Mouse (Mus musculus) ES-Bruce4 (cell line): ENCODE data around the gene Ush2a. TPM values are rescaled to one million over a fixed set of nuclear protein-coding genes. Genes with fewer than 3 reads are reported as not detected.

Source experiments
- H3K27ac ChIP-seq: 2 replicates; pipeline ENCODE4 v1.5.1; 2012; ENCODE audit warnings: low read length, inconsistent platforms; ENCODE audit not compliant: insufficient read depth
- H3K27me3 ChIP-seq: 2 replicates; pipeline ENCODE4 v1.6.1; 2012; ENCODE audit warnings: mild to moderate bottlenecking, low read length, inconsistent platforms; ENCODE audit not compliant: control insufficient read depth, poor library complexity, insufficient read depth, severe bottlenecking
- H3K36me3 ChIP-seq: 2 replicates; pipeline ENCODE4 v1.6.1; 2012; ENCODE audit warnings: inconsistent platforms, mild to moderate bottlenecking, low read length, moderate library complexity; ENCODE audit not compliant: control insufficient read depth, poor library complexity, insufficient read depth, severe bottlenecking
- H3K4me1 ChIP-seq: one replicate; pipeline ENCODE4 v1.8.1; 2011; ENCODE audit warnings: low read length; ENCODE audit not compliant: control insufficient read depth, insufficient read depth
- H3K4me3 ChIP-seq: 2 replicates; pipeline ENCODE4 v1.5.1; 2011; ENCODE audit warnings: low read depth, mild to moderate bottlenecking, low read length
- H3K9ac ChIP-seq: 2 replicates; pipeline ENCODE4 v1.6.1; 2012; ENCODE audit warnings: low read depth, mild to moderate bottlenecking, inconsistent platforms; ENCODE audit not compliant: poor library complexity, severe bottlenecking
- H3K9me3 ChIP-seq: replicated peaks from 2 replicates; pipeline ENCODE4 v1.6.1; 2012; ENCODE audit warnings: mild to moderate bottlenecking, low read length, inconsistent platforms; ENCODE audit not compliant: control insufficient read depth, poor library complexity, insufficient read depth, severe bottlenecking
- CTCF ChIP-seq: IDR thresholded peaks from one replicate; pipeline ENCODE4 v1.8.1; 2011; ENCODE audit warnings: low read depth, low read length
- EP300 ChIP-seq: IDR thresholded peaks from 2 replicates; pipeline ENCODE4 v1.6.1; 2011; ENCODE audit warnings: low read depth, low read length; ENCODE audit not compliant: insufficient read depth
- POLR2A ChIP-seq: IDR thresholded peaks from one replicate; pipeline ENCODE4 v1.8.1; 2011; ENCODE audit warnings: low read length; ENCODE audit not compliant: insufficient read depth
- polyA plus RNA-seq: library from polyadenylated mRNA; stranded (reverse); fragments of >200 nt; gene quantifications from 2 replicates; pipeline ENCODE4 v1.2.4, GENCODE M21; 2011; ENCODE audit warnings: low read depth; ENCODE audit not compliant: missing spikeins, insufficient read depth, insufficient read length

Ush2a gene
- polyA plus RNA-seq, 1 experiment: not detected

DNA sequence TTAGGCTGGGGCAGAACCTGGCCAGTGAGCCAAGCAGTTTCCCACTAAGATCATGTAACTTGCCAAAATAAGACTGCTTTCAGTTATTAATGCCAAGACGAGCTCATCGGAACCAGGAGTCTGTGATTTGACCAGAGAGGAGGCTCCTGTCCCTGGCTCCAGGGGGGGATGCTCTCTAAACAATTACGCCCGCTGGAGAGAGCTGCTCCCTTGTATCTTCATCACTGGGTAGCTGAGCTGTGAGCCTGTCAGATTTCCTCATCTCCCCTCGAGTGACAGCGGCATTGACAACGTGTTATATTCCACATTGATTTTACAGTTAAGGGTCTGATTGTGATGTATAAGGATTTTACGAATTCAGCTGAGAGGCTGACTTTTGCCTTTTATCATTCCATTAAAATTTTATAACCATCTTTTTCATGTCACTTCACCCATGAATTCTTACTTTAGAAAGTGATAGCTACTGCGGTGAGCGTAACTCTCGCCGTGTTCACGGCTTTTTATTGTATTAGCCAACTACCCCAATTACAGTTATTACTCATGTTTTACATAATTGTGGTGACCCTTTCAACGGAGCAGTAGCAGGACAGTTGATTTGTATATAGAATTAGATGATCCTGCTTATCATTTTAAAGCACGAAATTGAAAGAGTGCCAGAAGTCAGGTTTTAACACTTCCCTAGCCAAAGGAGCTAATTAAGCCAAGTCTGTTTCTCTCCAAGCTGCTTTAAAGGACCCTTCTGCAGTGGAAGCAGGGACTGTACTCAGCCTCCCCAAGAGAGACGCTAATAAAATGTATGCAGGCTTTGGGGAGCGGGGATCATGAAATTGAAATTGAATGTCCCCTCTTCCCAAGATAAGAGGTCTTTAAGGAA, 463.5 kb downstream of the Ush2a start:
- no peaks in the 10 kb centered on the region for H3K4me1 ChIP-seq
- H3K4me3 ChIP-seq: no peak overlapping the region
- no peak for TF ChIP-seq POLR2A
- TF ChIP-seq CTCF: no peak
- no peak for TF ChIP-seq EP300
- H3K9me3 ChIP-seq: no peaks in the 10 kb centered on the region
- H3K36me3 ChIP-seq: no peaks in the 10 kb centered on the region
- H3K27me3 ChIP-seq: no peaks in the 10 kb centered on the region
- no peak overlapping the region for H3K27ac ChIP-seq
- H3K9ac ChIP-seq: no peak overlapping the region

DNA sequence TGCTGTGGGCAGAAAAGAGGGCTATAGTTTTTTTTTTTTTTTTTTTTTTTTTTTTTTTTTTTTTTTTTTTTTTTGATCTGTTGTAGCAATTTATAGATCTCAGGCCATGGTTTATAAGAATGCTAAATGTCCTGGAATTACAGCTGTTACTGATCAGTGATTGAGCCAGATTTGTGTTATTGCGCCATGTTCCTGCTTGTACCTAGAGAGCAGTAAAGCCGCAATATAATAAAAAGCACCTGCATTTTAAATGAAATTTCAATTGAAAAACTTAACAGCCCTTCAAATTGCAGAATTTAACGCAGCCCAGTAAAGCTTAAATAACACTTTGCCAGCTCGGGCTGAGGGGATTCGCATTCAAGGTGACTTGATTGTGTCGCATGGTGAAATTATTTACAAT, 465.1 kb downstream of the Ush2a start:
- Histone ChIP-seq H3K9me3 (no peaks in the 10 kb centered on the region), H3K36me3 (no peaks in the 10 kb centered on the region), H3K4me3 (no peak overlapping the region), H3K4me1 (no peaks in the 10 kb centered on the region), H3K9ac (no peak overlapping the region), H3K27me3 (no peaks in the 10 kb centered on the region), H3K27ac (no peak overlapping the region)
- TF ChIP-seq POLR2A (no peak), EP300 (no peak), CTCF (no peak)

DNA sequence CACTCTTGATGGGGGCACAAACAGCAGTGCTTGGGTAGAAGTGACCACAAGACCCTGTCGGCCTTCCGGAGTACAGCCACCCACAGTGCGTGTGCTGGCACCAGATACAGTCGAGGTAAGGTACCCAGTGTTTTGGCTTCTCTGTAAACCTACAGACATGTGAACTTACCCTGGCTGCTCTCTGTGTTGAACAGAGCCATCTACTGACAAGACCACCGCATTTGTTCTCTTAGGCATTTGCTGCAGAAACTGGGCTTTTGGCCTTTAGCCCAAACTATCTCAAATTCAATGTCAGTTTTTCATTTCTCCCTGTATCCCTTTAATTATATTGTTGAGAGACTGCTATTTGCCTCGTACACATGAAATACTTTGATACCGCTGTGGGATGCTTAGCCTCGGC, 466.8 kb downstream of the Ush2a start:
- Histone ChIP-seq H3K36me3 (no peaks in the 10 kb centered on the region), H3K27me3 (no peaks in the 10 kb centered on the region), H3K27ac (no peak overlapping the region), H3K4me1 (no peaks in the 10 kb centered on the region), H3K4me3 (no peak overlapping the region), H3K9ac (no peak overlapping the region), H3K9me3 (no peaks in the 10 kb centered on the region)
- TF ChIP-seq EP300 (no peak), POLR2A (no peak), CTCF (no peak)

DNA sequence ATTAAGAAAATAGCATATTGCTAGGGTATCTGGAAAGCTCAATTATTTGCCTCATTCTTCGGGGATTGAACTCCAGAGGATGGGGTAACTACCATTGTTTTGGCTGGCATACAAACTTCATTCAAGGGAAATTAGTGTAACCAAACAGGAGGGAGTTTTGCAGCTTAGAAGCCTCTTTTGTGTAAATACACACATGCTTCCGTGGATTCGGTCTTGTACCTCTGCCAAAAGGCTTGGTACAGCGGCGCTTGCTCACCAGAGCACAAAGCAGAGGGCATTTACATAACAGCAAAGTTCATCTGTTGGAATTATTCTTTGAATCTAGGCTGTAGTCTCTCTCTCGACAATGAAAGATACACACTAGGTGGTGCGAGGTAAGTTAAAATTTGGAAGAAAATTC, 467.4 kb downstream of the Ush2a start:
- no peak overlapping the region for H3K4me3 ChIP-seq
- no peak overlapping the region for H3K27ac ChIP-seq
- H3K27me3 ChIP-seq: no peaks in the 10 kb centered on the region
- H3K9ac ChIP-seq: no peak overlapping the region
- no peak for TF ChIP-seq CTCF
- TF ChIP-seq POLR2A: no peak
- TF ChIP-seq EP300: no peak
- no peaks in the 10 kb centered on the region for H3K36me3 ChIP-seq
- no peaks in the 10 kb centered on the region for H3K9me3 ChIP-seq
- H3K4me1 ChIP-seq: no peaks in the 10 kb centered on the region

DNA sequence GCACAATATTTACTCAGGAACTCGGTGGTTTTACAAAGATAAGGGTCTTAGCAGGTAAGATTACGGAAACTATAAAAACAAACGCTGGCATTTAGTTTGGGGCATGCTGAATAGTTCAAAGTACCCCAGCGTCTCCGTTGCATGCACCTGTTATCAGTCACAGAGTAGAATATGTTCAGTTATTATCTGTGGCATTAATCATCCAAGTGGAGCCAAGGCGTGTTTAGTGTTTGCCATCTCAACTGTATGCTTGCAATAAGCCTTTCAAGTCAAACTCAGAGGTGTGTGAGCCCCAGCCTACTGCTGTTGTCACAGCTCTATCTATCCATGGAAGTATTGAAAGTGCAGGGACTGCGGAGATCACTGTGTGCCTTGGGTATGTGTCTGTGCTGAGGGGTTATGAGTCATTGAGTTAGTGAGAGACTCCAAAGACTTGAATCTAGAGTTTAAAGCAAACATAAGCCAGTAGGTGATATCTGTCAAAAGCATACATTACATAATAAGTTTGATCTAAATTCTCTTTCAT, 473.0 kb downstream of the Ush2a start:
- no peak overlapping the region for H3K4me3 ChIP-seq
- no peak for TF ChIP-seq CTCF
- TF ChIP-seq EP300: no peak
- TF ChIP-seq POLR2A: no peak
- no peak overlapping the region for H3K9ac ChIP-seq
- no peak overlapping the region for H3K27ac ChIP-seq
- no peaks in the 10 kb centered on the region; the same call in 1 of the 2 replicates for H3K27me3 ChIP-seq
- no peaks in the 10 kb centered on the region for H3K9me3 ChIP-seq
- H3K4me1 ChIP-seq: no peaks in the 10 kb centered on the region
- H3K36me3 ChIP-seq: no peaks in the 10 kb centered on the region

DNA sequence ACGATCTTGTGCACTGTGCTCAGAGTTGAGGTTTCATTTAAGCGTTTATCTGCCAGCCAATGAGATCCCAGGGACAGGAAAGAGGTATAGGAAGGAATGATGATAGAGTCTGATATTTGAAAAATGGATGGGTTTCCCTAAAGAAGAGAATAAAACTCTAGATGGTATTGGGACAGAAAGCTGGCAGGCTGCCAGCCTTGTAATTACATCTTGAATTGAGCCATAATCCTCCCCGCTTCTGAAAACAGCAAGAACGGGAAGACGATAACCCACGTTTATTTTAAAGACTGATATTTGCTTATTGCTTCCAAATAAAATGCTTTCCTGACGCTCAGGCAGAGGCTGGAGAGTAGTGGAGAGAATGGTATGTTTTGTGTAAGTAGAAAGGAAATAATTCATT, 481.1 kb downstream of the Ush2a start:
- TF ChIP-seq EP300: no peak
- TF ChIP-seq CTCF: no peak
- TF ChIP-seq POLR2A: no peak
- Histone ChIP-seq H3K9ac (no peak overlapping the region), H3K36me3 (no peaks in the 10 kb centered on the region), H3K27ac (no peak overlapping the region), H3K27me3 (0 out of 2 replicates have a peak, but pooled peaks cover 2% of the 10 kb centered on the region), H3K4me1 (no peaks in the 10 kb centered on the region), H3K4me3 (no peak overlapping the region), H3K9me3 (no peaks in the 10 kb centered on the region)
